Mouse (Mus musculus): ENCODE results near the gene Alg12.

Gene Alg12

DNA sequence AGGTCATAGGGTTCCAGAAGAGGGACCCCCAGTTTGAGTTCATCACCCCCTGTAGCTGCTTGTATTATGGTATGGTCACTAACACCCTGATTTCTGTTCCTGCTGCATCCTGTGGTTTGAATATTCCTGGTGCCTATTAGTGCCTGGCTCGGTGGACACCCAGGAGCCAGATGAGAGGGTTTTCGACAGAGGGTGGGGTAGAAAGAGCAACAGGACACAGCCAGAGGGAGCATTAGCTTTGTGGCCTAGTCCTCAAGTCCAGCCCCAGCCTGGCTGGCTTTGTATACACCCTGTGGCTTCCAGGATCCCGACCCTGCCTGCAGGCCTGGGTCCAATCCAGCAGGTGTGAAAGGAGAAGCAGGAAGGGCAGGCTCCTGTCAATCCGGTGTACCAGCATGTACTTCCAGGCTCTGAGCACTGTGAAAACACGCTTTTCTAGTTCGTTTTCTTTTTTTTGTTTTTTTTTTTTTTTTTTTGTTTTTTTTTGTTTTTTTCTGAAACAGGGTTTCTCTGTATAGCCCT, 36.8 kb upstream of the Alg12 start:
- in situ Hi-C loops (cut with MboI, MseI): no loop called here

DNA sequence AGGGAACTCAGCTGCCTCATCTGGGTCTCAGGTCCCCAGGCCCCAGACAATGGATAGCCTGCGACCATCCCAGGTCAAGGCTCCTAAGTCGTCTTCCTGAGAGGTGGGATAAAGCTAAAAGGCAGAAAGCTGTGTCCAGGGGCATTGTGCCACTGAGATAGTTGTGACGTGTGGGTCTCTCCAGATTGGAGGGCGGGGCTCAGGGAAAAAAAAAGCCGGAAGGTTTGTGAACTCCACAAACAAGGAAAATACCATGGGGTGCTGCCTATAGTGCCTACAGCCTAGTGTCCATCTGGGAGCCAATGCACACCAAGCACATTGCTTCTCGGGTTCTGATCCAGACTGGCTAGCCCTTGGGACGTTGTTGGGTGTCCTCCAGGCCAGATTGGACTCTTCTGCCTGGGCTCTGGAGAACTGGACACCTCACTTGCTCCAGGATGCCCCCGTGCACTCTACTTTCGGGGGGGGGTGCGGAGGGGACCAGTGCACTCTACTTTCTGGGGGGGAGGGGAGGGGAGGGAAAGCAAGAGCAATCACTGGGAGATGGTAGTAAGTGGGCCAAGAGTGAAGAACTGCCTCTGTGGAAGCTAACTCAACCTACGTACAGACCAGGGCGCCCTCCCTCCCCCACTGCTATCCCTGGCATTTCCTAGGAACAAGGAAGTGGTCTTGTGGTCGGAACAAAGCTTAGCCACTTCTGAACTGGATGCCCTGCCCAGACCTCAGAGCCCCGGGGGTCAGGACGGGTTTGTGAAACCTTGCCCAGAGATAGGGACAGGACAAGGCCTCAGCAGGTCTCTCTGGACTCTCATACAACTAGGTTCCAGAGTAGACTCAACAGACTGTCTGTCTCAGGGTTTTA, 36.1 kb upstream of the Alg12 start:
- in situ Hi-C loops (cut with MboI, MseI): no loop called here

DNA sequence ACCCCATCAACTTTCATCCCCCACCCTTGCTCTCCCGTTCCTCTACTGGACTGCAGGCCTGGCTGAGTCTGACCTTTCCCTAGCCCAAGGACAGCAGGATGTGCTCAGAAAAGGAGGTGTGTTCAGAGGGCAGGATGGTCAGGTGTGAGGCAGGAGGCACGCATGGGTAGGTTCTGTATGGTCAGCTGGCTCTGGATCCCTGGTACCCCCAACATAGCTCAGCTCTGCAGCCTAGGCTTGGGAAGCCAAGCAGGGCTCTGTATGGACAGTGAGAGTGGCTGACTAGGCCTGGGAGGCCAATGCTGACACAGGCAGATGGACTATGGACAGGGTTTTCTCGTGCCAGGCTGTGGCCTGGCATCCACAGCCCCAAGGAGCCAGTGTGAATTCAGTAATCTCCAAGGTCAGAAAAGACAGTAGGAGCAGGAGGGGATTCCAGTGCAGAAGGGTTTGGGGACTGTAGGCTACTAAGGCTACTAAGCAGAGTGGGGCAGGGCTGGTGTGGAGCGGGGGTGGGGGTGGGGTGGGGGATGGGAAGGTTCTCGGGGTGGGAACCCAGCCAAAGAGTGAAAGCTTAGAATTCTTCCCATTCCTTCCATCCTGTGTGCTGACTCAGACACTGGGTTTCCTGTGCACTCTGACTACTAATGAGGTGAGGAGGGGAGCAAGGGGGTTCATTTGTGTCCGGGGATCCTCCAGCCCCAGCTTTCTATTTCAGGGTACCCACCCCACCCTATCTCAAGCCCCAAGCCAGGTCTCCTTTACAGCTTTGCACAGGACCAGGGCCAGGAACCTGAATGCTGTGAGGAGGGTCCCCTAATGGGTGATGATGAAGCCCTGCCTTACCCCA, 35.2 kb upstream of the Alg12 start:
- in situ Hi-C loops (cut with MboI, MseI): no loop called here

DNA sequence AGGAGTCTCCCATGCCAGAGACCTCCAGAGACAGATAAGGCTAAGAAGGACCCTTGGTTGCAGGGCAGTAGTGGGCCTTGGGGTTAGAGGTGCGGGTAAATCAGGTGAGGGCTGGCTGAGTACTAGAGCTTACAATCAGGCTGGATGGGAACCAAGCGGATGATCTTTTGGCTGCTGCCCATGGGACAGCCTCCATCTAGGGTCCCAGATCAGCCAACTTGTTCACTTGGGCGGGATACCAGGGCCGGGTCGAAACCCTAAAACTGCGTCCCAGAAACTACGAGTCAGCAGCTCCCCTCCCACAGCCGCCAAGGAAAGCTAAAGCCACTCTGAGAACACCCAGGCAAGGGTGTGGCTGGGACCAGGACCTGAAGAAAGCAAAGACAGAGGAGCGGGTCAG, 34.0 kb upstream of the Alg12 start:
- in situ Hi-C loops (cut with MboI, MseI): no loop called here

DNA sequence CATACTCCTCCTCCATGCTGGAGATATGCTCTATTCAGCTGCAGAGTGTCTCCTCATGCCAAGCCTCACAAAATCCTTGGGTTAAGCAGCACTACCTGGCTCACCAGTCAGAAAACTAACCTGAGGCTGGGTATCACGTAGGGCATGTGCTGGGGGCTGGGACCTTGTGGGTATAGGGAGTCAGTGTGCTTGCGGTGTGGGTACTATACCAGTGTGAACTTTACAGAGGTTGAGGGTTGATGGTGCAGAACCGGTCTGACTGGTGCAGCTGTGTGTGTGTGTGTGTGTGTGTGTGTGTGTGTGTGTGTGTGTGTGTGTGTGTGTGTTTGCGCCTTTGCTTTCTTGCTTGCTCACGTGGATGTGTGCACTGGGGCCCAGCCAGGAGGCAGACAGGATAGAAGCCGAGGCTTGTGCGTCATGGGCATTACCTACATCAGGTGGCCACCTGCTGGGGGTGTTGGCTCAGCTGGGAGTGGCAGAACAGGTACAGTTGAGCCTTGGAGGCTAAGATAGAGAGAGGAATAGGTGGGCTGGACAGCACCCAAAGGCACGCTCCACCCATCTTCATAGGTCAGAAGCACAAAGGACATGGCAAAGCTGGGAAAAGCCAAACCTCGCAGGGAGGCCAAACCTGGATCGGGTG, 32.5 kb upstream of the Alg12 start:
- in situ Hi-C loops (cut with MboI, MseI): no loop called here

DNA sequence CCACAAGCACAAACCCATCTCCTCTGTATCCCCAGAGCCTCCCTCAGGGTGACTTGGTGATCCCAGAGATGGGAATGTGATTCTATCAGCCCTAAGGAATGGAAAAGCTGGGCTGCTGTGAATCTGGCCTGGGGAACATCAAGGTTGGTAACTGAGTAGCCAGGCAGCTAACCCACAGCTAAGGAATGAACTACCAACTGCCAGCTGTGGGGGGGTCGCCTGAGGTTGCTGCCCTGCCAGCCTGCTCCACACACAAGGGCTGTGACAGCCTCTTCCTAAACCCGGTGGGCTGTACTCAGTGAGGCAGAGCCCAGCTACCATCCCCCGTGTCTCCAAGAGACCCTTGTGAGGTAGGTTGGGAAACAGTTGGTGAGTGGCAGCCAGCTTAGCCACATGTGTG, 32.0 kb upstream of the Alg12 start:
- in situ Hi-C loops (cut with MboI, MseI): no loop called here

DNA sequence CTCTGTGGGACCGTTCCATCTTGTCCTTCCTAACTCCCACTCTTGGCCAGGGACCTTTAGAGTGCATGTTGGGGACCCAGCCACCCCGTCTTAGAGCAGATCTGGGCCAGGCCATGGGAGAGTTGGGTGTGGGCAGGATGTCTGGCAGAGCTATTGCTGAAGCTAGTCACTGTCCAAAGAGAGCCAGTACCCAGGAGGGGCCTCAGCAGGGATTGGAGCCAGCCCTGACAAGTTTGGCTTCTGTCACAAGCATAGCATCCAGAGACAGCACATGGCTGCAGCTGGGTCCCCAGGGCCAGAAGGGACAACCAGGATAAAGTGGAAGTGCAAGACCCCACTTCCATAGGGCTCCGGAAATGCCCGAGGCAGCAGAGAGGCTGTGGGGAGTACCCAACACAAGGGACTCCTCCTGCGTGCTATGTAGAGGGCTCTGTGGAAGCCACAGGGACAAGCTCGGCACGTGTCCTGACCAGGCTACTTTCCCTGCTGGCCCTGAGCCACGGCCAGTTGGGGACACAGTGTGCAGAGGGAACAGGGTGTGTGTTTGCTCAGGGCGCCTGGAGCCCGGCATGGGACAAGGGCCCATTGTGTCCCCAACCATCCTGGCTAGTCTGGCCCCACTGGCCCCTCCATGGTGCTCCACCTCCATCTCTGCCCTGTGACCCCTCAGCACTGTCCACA, 31.2 kb upstream of the Alg12 start:
- in situ Hi-C loops (cut with MboI, MseI): no loop called here

DNA sequence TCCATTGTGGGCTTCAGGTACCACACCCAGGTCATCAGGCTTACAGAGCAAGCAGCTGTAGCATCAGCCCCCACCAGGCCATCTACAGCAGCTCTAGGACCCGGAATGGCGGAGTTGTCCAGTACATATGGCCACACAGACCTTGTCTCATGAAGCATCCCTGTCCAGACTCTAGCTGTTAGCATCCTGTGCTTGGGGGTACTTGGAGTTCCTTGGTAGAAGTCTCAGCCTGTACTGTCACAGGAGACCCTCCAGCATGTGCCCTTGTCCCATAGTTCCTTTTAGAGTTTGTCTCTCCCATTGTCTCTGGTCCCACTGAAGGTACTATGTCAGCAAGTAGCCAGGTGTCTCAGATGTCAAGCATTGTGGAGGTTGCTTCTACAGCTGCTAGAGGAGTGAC, 30.5 kb upstream of the Alg12 start:
- in situ Hi-C loops (cut with MboI, MseI): no loop called here

DNA sequence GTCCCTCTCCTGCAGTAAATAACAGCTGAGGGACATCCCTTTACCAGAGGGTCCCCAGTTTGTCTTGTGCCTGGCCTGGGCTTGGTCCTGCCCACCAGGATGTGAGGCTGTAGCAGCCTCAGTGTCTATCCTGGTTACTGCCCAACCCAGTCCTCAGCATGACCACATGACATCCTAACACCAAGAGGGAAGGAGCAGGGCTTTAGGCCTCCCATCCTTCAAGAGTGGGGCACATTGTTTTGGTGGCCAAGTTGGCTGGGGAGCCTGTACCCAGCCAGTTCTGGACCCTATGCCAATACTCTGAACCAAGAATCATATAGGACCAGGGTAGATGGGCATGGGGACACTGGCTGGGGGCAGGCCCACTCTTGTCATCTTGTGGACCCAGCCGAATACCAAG, 29.5 kb upstream of the Alg12 start:
- in situ Hi-C loops (cut with MboI, MseI): no loop called here

DNA sequence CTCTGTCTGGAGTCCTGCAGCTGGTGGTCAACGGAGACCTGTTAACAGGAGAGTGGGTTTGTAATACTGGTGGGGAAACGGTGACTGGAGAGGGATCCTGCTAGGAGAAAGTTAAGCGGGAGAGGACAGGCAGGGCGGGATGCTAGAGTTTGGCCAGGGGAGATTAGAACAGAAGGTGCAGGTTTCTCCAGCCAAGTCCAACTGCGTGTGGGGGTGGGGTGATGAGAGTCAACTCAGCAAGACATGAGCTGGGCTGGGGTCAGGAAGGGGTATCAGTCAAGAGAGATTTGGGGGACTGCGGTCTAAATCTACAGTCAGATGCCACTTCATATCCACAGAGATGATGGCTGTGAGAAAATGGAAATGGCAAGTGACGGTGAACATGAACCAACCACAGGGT, 25.8 kb upstream of the Alg12 start:
- in situ Hi-C loops (cut with MboI, MseI): no loop called here

DNA sequence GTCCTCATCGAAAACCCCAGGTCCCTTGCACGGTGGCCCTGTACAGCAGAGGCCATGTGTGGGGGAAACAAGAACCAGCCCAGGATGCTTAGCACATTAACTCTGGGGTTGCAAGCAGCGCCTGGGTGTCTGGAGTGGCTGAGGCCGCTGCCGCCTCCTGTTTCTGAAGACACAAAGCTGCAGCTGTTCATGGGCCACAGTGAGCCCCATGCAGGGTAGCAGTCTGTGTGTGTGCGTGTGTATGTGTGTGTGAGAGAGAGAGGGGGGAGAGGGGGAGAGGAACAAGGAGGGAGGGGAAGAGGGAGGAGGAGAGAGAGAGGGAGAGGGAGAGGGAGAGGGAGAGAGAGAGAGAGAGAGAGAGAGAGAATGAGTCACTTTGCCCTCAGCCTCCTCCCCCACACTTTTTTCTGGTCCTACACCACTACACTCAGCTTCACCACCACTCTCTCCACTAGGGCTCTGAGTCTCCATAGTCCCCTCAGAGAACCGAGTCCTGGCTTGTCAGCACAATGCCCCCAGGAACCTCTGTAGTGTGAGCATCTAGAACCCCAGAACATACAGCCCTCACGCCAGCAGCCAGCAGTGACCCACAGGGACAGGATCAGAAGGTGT, 24.5 kb upstream of the Alg12 start:
- in situ Hi-C loops (cut with MboI, MseI): no loop called here

DNA sequence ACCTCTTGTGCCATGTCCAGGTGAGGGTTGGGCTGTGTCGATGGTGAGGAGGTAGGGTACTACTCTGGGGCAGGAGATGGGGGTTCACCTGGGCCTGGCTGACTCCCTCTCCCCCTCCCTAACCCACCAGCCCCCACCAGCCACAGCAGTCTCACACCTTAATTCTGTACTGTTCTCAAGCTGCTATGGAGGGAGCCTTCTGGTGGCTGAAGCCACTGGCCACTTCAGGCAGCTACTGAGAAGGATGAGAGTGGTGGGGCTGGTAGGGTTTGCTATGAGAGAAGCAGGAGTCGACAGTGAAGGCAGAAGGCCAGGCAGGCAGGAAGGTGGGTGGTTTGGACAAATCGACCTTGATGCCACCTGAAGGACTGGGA, 23.2 kb upstream of the Alg12 start:
- in situ Hi-C loops (cut with MboI, MseI): no loop called here

DNA sequence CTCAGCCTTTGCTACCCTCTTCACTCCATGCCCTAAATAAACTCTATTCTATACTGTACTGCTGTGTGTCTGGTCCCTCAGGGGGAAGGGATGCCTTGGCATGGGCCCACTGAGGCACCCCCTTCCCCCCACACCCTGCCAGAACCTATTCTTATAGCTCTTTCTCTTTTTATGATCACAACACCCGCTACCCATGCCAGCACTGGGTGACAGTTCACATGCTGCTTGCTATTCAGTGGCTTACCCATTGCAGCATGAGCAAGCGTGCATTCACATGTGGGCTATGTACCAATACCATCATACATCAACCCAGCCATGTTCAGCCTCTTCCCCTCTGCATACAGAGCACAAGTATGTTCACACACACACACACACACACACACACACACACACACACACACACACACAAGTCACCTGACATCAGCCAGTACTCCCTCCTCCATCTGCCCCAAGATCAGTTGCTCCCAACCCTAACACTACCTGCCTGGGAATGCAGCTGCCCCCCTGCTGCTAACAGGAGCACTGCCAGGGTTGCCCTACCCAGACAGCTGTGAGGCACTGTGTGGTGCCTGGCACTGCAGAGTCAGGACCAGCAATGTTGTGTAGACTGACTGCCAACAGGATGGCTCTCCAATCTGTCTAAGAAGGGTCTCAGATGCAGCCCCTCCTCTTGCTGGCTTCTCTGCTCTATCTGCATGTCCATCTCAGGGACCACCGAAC, 22.6 kb upstream of the Alg12 start:
- in situ Hi-C loops (cut with MboI, MseI): no loop called here

DNA sequence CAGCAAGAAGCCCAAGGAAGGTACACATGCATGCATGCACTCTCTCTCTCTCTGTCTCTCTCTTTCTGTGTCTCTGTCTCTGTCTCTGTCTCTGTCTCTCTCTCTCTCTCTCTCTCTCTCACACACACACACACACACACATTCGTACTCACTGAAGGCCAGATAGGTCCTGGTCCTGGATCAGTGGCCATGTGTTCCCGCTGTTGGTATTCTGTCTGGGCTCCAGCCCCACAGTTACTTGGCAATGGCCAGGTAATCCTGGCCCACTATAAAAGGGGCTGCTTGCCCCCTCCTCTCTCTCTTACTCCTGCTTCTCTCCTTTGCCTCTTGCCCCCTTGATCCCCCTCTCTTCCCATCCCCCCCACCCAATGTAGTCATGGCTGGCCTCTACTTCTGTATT, 22.0 kb upstream of the Alg12 start:
- in situ Hi-C loops (cut with MboI, MseI): no loop called here

DNA sequence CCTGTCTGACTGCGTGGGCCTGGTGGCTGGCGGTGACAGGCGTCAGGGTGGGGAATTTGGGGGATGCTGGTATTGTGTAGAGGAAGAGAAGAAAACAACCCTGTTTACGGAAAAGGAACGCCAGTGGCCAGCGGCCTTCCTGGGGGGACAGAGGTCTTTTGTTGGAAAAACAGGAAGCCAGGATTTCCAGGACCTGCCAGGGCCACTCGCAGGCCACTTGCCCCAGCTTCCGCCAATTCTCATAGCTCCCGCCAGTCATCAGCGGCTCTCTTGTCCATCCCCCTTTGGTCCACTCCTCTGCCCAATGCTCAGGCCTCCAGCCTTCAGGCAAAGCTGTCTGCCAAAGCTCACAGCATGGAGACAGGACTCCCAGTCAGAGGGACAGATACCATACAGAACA, 21.0 kb upstream of the Alg12 start:
- in situ Hi-C loops (cut with MboI, MseI): no loop called here

DNA sequence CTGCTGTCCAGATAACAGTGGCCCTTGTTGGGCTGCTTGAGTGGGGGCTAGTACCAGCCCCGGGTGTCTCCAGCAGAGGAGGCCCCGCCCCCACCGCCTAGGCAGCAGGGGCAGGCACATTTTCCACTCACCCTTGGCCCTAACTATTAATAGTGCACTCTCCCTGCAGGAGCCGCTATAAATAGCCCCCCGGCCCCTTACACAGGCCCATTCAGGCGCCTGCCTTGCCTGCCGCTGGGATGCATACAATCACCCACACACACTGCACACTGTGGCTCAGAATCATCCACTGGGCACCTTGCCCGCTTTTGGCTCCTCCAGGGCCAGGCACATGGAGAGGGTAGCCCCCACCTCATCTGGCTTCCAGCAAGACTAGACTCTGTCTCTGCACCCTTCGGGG, 20.2 kb upstream of the Alg12 start:
- in situ Hi-C loops (cut with MboI, MseI): no loop called here

DNA sequence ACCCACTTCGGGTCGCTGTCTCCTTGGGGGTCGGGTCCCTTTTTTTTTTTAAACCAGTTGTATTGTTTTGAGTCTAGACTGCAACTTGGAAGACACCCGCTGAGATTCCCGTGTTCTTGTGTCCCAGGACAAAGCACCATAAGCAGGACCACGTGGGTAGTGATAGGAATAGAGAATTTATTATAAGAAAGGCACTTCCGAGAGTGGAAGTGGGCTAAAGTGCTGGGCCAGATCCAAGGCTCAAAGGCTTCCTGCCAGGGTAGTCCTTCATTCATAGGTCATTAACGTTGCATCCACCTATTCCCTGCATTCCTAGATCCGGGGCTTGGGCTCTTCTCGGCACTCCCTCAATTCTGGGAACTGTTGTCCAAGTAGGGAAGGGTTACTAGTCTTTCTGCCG, 18.9 kb upstream of the Alg12 start:
- in situ Hi-C loops (cut with MboI, MseI): no loop called here

DNA sequence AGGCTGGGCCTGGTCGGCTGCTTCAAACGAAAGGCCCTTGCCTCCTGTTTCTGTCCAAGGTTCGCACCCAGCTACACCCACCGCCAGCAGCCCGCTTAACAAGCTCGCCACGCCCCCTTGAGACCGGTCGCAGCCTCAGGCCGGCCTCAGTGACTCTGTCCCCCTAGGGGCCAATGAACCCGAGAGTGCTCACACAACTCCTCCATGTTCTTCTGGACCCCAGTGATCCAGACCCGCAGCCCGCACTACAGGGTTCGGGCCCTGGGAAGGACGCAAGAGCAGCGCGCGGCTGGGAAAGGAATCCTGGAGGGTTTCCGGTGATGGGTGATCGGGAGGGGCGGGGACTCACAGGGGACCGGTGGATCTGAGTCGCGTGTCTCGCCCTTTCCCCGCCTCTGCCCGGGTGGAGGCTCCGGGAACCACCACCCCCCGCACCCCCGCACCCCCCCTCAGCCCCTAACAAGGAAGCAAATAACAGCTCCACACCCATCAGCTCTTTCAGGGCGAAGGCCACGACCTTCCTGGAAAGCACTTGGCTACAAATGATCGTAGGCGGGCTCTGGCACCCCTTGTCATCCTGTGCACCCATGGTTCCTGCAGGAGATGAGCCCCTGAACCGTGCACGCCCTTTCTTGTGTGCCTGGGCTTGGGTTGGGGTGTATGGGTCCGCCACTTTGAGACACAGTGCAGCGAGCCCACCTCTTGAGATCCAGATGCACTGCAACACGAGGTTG, 18.2 kb upstream of the Alg12 start:
- in situ Hi-C loops (cut with MboI, MseI): no loop called here

DNA sequence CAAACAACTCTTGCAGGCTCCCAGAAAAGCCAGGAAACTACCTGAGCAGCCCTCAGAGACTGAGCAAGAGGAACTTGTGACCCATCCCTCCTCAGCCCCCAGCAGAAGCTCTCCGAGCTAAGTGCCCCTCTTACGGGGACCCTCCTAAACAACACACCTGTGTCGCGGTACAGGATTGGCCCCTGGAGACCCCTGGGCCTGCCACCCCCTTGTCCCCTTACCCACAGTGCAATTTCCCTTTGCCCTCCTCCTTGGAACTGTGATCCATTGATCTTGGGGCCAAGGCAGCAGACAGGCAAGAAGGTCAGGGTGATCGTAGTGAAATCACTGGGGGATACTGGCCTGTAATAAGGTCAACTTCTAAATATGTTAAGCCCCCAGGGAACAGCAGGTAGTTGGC, 17.5 kb upstream of the Alg12 start:
- in situ Hi-C loops (cut with MboI, MseI): no loop called here

DNA sequence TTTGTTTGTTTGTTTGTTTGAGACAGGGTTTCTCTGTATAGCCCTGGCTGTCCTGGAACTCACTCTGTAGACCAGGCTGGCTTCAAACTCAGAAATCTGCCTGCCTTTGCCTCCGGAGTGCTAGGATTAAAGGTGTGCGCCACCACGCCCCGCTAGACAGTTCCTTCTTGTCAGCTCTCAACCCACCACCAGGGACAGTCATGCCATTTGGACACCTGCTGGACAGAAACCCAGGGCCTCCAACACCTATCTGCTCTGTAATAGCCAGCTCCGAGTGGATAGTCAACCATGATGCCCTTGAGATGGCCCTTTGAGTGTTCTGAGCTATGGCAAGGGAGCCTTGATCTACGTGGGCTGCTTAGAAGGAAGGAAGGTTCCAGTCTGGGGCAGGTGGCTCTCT, 16.9 kb upstream of the Alg12 start:
- in situ Hi-C loops (cut with MboI, MseI): no loop called here
